ENCODE assay signal across 8 mouse cellular contexts in genomic region chr15:97849116-97849911, GRCm38 (mm10). TPM values are rescaled to one million over a fixed set of nuclear protein-coding genes. Genes with fewer than 3 reads are reported as not detected.
A peak's percentile ranks its signal among the peaks of the same experiment; 100 is the strongest.
DNase-seq lines count a peak whose midpoint lies in the region; ATAC-seq and TF ChIP-seq lines count a peak whose summit lies in the region.

No protein-coding gene starts in this region.

- 3% methylated on average over 19 of the region's 19 CpGs for WGBS in bone marrow, adult 2 months
- WGBS in embryonic facial prominence, embryonic 14.5 days = 7% methylated on average over 19 of the region's 19 CpGs
- WGBS in limb, embryonic 13.5 days = 5% methylated on average over 19 of the region's 19 CpGs
- 4% methylated on average over 19 of the region's 19 CpGs for WGBS in midbrain, embryonic 15.5 days

- no peak for TF ChIP-seq POLR2A in bone marrow, adult 2 months (IDR thresholded peaks at IDR 0.05; ENCODE audit: borderline replicate concordance, control insufficient read depth, low read depth, low read length)

- H3K4me1 ChIP-seq in bone marrow, adult 2 months (ENCODE audit: control insufficient read depth, insufficient read depth, low read length) = peaks cover 1% of the 10 kb centered on the region
- no peaks in the 10 kb centered on the region for H3K4me1 ChIP-seq in embryonic facial prominence, embryonic 14.5 days (ENCODE audit: control insufficient read depth, insufficient read depth, low read length)
- no peaks in the 10 kb centered on the region for H3K4me1 ChIP-seq in limb, embryonic 13.5 days
- peaks cover 6% of the 10 kb centered on the region; the same call in 1 of the 2 replicates for H3K4me1 ChIP-seq in midbrain, embryonic 15.5 days

- H3K4me3 ChIP-seq in bone marrow, adult 2 months (replicated peaks; ENCODE audit: control insufficient read depth, low read depth, low read length) = peak overlapping the region; percentile 66
- H3K4me3 ChIP-seq in embryonic facial prominence, embryonic 14.5 days (ENCODE audit: low read depth, low read length) = peak overlapping the region; percentile 32
- H3K4me3 ChIP-seq in limb, embryonic 13.5 days = peak overlapping the region; percentile 39
- peak overlapping the region; percentile 36 for H3K4me3 ChIP-seq in midbrain, embryonic 15.5 days

- peak; percentile 60 for TF ChIP-seq CTCF in bone marrow, adult 2 months (IDR thresholded peaks at IDR 0.05; ENCODE audit: control insufficient read depth, insufficient read depth, low read length)

- H3K27ac ChIP-seq in bone marrow, adult 2 months (ENCODE audit: control insufficient read depth, insufficient read depth, low read depth, low read length, poor library complexity) = peak overlapping the region; percentile 36; the same call in 1 of the 2 replicates
- peak overlapping the region; percentile 57; the same call in 1 of the 2 replicates for H3K27ac ChIP-seq in embryonic facial prominence, embryonic 14.5 days (replicated peaks; ENCODE audit: low read depth, low read length)
- H3K27ac ChIP-seq in limb, embryonic 13.5 days = peak overlapping the region; percentile 78
- peak overlapping the region; percentile 74 for H3K27ac ChIP-seq in midbrain, embryonic 15.5 days

- DNase-seq in B cell, adult 2 months = peak; percentile 90 to 92
- peak; percentile 95 for DNase-seq in embryonic facial prominence, embryonic 14.5 days (ENCODE audit: low spot score)
- peak; percentile 85 to 92 for DNase-seq in heart, adult 9 months (ENCODE audit: low spot score in 2 of 2)
- DNase-seq in kidney, adult 9 months = peak; percentile 96
- peak; percentile 76 to 87 for DNase-seq in spleen, postnatal 10 days (ENCODE audit: low spot score in 2 of 2)

- H3K9ac ChIP-seq in embryonic facial prominence, embryonic 14.5 days (ENCODE audit: low read depth, low read length) = peak overlapping the region; percentile 52
- peak overlapping the region; percentile 35; the same call in 1 of the 2 replicates for H3K9ac ChIP-seq in limb, embryonic 13.5 days
- peak overlapping the region; percentile 35 for H3K9ac ChIP-seq in midbrain, embryonic 15.5 days

- peak overlapping the region; percentile 59 for H3K4me2 ChIP-seq in embryonic facial prominence, embryonic 14.5 days (ENCODE audit: low read depth, low read length)
- H3K4me2 ChIP-seq in limb, embryonic 13.5 days (replicated peaks) = peak overlapping the region; percentile 69
- peak overlapping the region; percentile 78 for H3K4me2 ChIP-seq in midbrain, embryonic 15.5 days

- no peaks in the 10 kb centered on the region for H3K27me3 ChIP-seq in embryonic facial prominence, embryonic 14.5 days (replicated peaks; ENCODE audit: control insufficient read depth, insufficient read depth, low read length)
- H3K27me3 ChIP-seq in limb, embryonic 13.5 days = no peaks in the 10 kb centered on the region
- H3K27me3 ChIP-seq in midbrain, embryonic 15.5 days (replicated peaks) = no peaks in the 10 kb centered on the region

- peak; percentile 88 for ATAC-seq in embryonic facial prominence, embryonic 14.5 days (ENCODE audit: low read depth)
- ATAC-seq in limb, embryonic 13.5 days (ENCODE audit: low FRiP score, low read depth) = peak; percentile 82
- ATAC-seq in midbrain, embryonic 15.5 days (replicated peaks) = peak; percentile 76

- H3K9me3 ChIP-seq in embryonic facial prominence, embryonic 14.5 days (ENCODE audit: control insufficient read depth, low read length) = no peaks in the 10 kb centered on the region
- no peaks in the 10 kb centered on the region for H3K9me3 ChIP-seq in limb, embryonic 13.5 days
- no peaks in the 10 kb centered on the region for H3K9me3 ChIP-seq in midbrain, embryonic 15.5 days

- no peaks in the 10 kb centered on the region for H3K36me3 ChIP-seq in embryonic facial prominence, embryonic 14.5 days (ENCODE audit: control insufficient read depth, insufficient read depth, low read length)
- no peaks in the 10 kb centered on the region for H3K36me3 ChIP-seq in limb, embryonic 13.5 days
- no peaks in the 10 kb centered on the region for H3K36me3 ChIP-seq in midbrain, embryonic 15.5 days (replicated peaks)

RNA-seq across cellular contexts. Expression of gene Hdac7, which starts 5.0 kb away (rescaled TPM):
- polyA plus RNA-seq in bone marrow, adult 2 months (2011; ENCODE audit: insufficient read depth, insufficient read length, low replicate concordance, missing spikeins) = 34.1 and 37.8 TPM in 2 replicates
- polyA plus RNA-seq in embryonic facial prominence, embryonic 14.5 days (2014; fragmentation: Nextera tagmentation; extraction: Ambion mirVana) = 30.8 and 31.7 TPM in 2 replicates
- 32.6 and 34.8 TPM in 2 replicates for polyA plus RNA-seq in limb, embryonic 13.5 days (2015; fragmentation: Nextera tagmentation; extraction: Ambion mirVana)
- polyA plus RNA-seq in midbrain, embryonic 15.5 days (2015; fragmentation: Nextera tagmentation; extraction: Ambion mirVana) = 31.8 and 34.5 TPM in 2 replicates

Comparison
In these comparisons a context has a peak if more than half of its experiments do, and no peak if none do; other contexts are left out.
1. Peak in every context shown above with its lines: DNase-seq, ATAC-seq, H3K4me3 ChIP-seq and H3K27ac ChIP-seq.